Mouse (Mus musculus) E14TG2a.4 (cell line): Measurements from ENCODE around the gene Leng9.

Source experiments
- CTCF ChIP-seq: conservative IDR thresholded peaks from 2 replicates; pipeline ENCODE4 v1.5.1; 2014; ENCODE audit warnings: low read length
- NANOG ChIP-seq: IDR thresholded peaks from 2 replicates; pipeline ENCODE4 v1.6.1; 2014; ENCODE audit warnings: borderline replicate concordance, low read length, mixed read lengths

GRCm38 (mm10) chr7:4146241-4147180 is 3.7 kb downstream of the Leng9 start:
- TF ChIP-seq CTCF (no peak), NANOG (no peak)
